Comparison of ENCODE assay signal across 8 mouse cellular contexts in genomic region chr10:118869591-118870001, GRCm38 (mm10). TPM values are rescaled to one million over a fixed set of nuclear protein-coding genes. Genes with fewer than 3 reads are reported as not detected.
A peak's percentile ranks its signal among the peaks of the same experiment; 100 is the strongest.
DNase-seq lines count a peak whose midpoint lies in the region; ATAC-seq lines count a peak whose summit lies in the region.

No protein-coding gene starts in this region.

- peak overlapping the region; percentile 95 for H3K4me2 ChIP-seq in hindbrain, embryonic 12.5 days (replicated peaks)

- WGBS in hindbrain, embryonic 12.5 days: 0% methylated on average over 16 of the region's 16 CpGs

- H3K27ac ChIP-seq in hindbrain, embryonic 12.5 days: peak overlapping the region; percentile 98

- H3K9ac ChIP-seq in hindbrain, embryonic 12.5 days: peak overlapping the region; percentile 97

- peak overlapping the region; percentile 96 for H3K4me3 ChIP-seq in hindbrain, embryonic 12.5 days

- H3K9me3 ChIP-seq in hindbrain, embryonic 12.5 days (replicated peaks): 0 out of 2 replicates have a peak, but pooled peaks cover 3% of the 10 kb centered on the region

- H3K27me3 ChIP-seq in hindbrain, embryonic 12.5 days: no peaks in the 10 kb centered on the region

- peaks cover 33% of the 10 kb centered on the region for H3K4me1 ChIP-seq in hindbrain, embryonic 12.5 days

- H3K36me3 ChIP-seq in hindbrain, embryonic 12.5 days: no peaks in the 10 kb centered on the region

- peak; percentile 51 for ATAC-seq in hindbrain, embryonic 12.5 days (ENCODE audit: low FRiP score)

- peak; percentile 39 for DNase-seq in MEL-GATA-1-ER (ENCODE audit: extremely low read depth, low read depth)
- DNase-seq in cerebellum, adult 18-20 months: peak; percentile 57 to 60
- DNase-seq in frontal cortex, postnatal 10 days (ENCODE audit: low spot score in 2 of 2): peak; percentile 44 to 57
- peak; percentile 43 to 47 for DNase-seq in layer of hippocampus, postnatal 36 days
- peak; percentile 89 for DNase-seq in lung, postnatal 25 days (ENCODE audit: low spot score)
- peak; percentile 58 for DNase-seq in retina, postnatal 7 days (ENCODE audit: low read depth, low spot score)
- DNase-seq in urinary bladder, postnatal 14 days (ENCODE audit: low spot score): peak; percentile 70

RNA-seq across cellular contexts. Expression of gene Dyrk2, which starts 0.4 kb away (rescaled TPM):
- polyA plus RNA-seq in hindbrain, embryonic 12.5 days (2016; fragmentation: Nextera tagmentation; extraction: Ambion mirVana): 11.4 and 13.6 TPM in 2 replicates
- 10 to 100 TPM; 52.6 to 53.9 TPM for total RNA-seq in layer of hippocampus, postnatal 36 days (2021)

Comparison
In these comparisons a context has a peak if more than half of its experiments do, and no peak if none do; other contexts are left out.
1. Peak in every context shown above with its lines: DNase-seq, ATAC-seq, H3K4me3 ChIP-seq and H3K27ac ChIP-seq.
2. DNase-seq: peak in every context shown above with its lines; median percentile 89 in lung, postnatal 25 days; 70 in urinary bladder, postnatal 14 days; 58 in cerebellum, adult 18-20 months; 58 in retina, postnatal 7 days; 50 in frontal cortex, postnatal 10 days; 45 in layer of hippocampus, postnatal 36 days; 39 in MEL-GATA-1-ER.